Mouse (Mus musculus) small intestine, adult 2 months (tissue): Measurements from ENCODE around the gene Mllt6. TPM values are rescaled to one million over a fixed set of nuclear protein-coding genes. Genes with fewer than 3 reads are reported as not detected.
A peak's percentile ranks its signal among the peaks of the same experiment; 100 is the strongest.
"Not testable (repeated sequence)": the region's sequence is repeated elsewhere in the genome, so short reads cannot be mapped to it uniquely, and the experiment has no call there.

Experiments
- H3K27ac ChIP-seq: fragments of 200-500 bp; 2 replicates; pipeline ENCODE4 v1.5.1; 2012; ENCODE audit warnings: low read depth, low read length, control low read depth, inconsistent platforms; ENCODE audit not compliant: insufficient read depth
- H3K27me3 ChIP-seq: fragments of 200-500 bp; 2 replicates; pipeline ENCODE4 v1.6.1; 2012; ENCODE audit warnings: mild to moderate bottlenecking, moderate library complexity, low read length, inconsistent platforms; ENCODE audit not compliant: control insufficient read depth, insufficient read depth
- H3K36me3 ChIP-seq: fragments of 200-500 bp; 2 replicates; pipeline ENCODE4 v1.6.1; 2012; ENCODE audit warnings: mild to moderate bottlenecking, low read length, control low read depth, inconsistent platforms; ENCODE audit not compliant: control insufficient read depth, insufficient read depth
- H3K4me1 ChIP-seq: fragments of 200-500 bp; 2 replicates; pipeline ENCODE4 v1.6.1; 2012; ENCODE audit warnings: low read length, inconsistent platforms, mixed read lengths; ENCODE audit not compliant: control insufficient read depth, insufficient read depth, insufficient read length
- H3K4me3 ChIP-seq: fragments of 200-500 bp; 2 replicates; pipeline ENCODE4 v1.5.1; 2012; ENCODE audit warnings: low read depth, mild to moderate bottlenecking, control low read depth, inconsistent platforms, low read length, moderate library complexity
- CTCF ChIP-seq: fragments of 200-500 bp; IDR thresholded peaks from 2 replicates; pipeline ENCODE4 v1.5.1; 2012; ENCODE audit warnings: low read depth, mild to moderate bottlenecking, control low read depth, inconsistent platforms, low read length, moderate library complexity, mixed read lengths; ENCODE audit not compliant: insufficient replicate concordance, insufficient read length; ENCODE audit errors: extremely low read depth
- POLR2A ChIP-seq: fragments of 200-500 bp; IDR thresholded peaks from 2 replicates; pipeline ENCODE4 v1.6.1; 2012; ENCODE audit warnings: low read depth, mild to moderate bottlenecking, control low read depth, inconsistent platforms, low read length, moderate library complexity
- WGBS: fragments of 180-500 bp; shearing (Covaris S2); methylation state at CpG from one replicate; pipeline ENCODE4 v1.1.7; 2018; 5-methylcytosine and 5-hydroxymethylcytosine counted together
- polyA plus RNA-seq: library from polyadenylated mRNA; depleted of rRNA; stranded (reverse); fragments of >200 nt; gene quantifications from 2 replicates; pipeline ENCODE4 v1.2.3, GENCODE M21; 2012

Mllt6 gene
- polyA plus RNA-seq, 1 experiment = 38.6 TPM

DNA sequence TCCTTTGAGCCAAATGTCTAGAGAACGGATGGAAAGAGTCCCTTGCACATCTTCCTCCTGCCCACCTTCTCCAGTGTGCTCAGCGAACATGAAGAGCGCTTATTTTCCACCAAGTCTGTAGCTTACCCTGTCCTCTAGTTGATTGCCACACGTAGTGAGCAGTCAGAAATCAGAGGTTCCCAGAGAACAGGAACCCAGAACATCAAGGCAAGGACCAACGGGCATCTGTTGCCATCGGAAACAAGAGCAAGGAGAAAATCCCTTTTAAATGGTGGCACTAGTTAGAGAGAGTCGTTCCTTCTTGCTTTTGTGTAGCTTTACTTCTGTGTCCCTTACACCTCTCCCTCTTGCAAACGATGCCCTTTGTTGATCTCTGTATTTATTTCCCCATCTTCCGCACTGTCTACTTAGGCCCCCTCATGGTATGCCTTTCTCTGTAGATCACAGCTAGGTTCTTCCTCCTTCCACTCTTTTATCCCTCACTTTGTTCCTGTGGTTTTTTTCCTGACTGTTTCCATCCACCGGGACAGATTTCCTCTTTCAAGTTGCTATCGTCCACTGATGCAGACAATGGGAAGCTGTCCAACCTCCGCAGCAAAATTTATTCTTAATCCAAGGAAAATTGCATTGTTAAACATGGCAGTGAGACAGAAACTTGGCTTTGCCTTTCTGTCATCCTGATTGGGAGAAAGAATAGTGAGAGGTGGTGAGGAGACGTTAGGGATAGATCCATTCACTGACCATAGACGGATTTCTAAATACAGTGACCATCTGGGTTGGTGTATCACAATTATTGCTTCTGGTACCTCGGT is 38.6 kb downstream of the Mllt6 start:
- Histone ChIP-seq H3K27me3 (no peaks in the 10 kb centered on the region), H3K27ac (no peak overlapping the region), H3K4me3 (peak overlapping the region; percentile 79; the same call in 1 of the 2 replicates), H3K4me1 (peaks cover 6% of the 10 kb centered on the region), H3K36me3 (peaks cover 7% of the 10 kb centered on the region)
- TF ChIP-seq POLR2A = no peak
- WGBS = 55% methylated on average over 15 of the region's 15 CpGs

DNA sequence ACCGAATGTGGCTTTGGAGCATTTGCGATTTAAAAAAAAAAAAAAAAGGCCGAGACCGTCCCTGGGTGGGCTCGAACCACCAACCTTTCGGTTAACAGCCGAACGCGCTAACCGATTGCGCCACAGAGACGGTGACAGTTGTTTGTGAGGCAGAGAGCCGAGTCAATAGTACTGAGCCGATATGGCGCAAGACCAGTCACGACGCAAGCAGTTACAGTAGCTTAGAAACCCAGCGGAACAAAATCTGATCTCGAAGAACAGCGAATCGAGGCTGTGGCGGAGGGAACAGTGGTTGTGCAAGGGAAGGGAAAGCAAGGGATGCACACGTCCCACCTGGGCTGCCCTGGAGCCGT is 39.2 kb downstream of the Mllt6 start:
- under 1% methylated on average over 24 of the region's 24 CpGs for WGBS
- H3K36me3 ChIP-seq = peaks cover 13% of the 10 kb centered on the region
- H3K27ac ChIP-seq = peak overlapping the region; percentile 55
- peaks cover 6% of the 10 kb centered on the region for H3K4me1 ChIP-seq
- no peaks in the 10 kb centered on the region for H3K27me3 ChIP-seq
- TF ChIP-seq CTCF (no peak), POLR2A (no peak)
- H3K4me3 ChIP-seq = peak overlapping the region; percentile 79

DNA sequence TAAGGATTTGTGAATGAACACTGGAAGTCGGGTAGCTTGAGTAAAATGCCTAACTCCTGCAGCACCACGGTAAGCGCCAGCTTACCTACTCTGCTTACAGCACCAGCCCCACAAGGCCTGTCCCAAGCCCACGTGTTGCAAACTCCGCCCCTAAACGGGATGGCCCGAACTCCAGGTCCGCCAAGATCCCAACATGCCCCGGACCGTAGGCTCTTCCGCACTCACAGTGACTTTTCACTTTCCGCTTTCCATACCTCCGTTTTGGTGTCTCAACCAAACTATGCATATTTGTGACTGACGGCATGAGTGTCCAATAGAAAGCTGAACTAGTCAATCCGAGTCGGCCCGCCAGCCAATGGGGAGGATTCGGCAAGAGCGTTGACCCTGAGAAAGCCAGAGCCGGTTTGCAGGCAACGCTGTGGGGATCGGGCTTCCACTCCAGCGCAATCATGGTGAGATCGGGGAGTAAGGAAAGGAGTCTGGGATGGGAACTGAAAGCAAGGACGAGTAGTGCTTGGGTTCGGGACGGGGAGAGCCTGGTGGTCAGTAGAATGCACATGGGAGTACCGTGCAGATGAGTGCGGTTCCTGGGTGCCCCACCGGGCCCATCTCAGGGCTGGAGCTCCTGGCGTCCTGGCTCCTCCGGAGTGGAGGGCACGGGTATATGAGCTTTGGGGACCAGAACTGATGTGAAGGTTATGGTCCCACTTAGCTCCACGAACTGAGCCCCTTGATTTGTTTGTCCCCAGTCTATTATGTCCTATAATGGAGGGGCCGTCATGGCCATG is 40.0 kb downstream of the Mllt6 start, which contains the start of gene Psmb3:
Gene Psmb3 (plus strand): TSS at position 361 of the 788 bp plus-strand sequence.
- Histone ChIP-seq H3K36me3 (peaks cover 17% of the 10 kb centered on the region), H3K4me1 (peaks cover 6% of the 10 kb centered on the region), H3K4me3 (peak within 1 kb of the TSS; percentile 85), H3K27me3 (no peaks in the 10 kb centered on the region), H3K27ac (peak within 1 kb of the TSS; percentile 55)
- WGBS = under 1% methylated on average over 35 of the region's 35 CpGs
- TF ChIP-seq POLR2A (peak; percentile 71), CTCF (no peak)

DNA sequence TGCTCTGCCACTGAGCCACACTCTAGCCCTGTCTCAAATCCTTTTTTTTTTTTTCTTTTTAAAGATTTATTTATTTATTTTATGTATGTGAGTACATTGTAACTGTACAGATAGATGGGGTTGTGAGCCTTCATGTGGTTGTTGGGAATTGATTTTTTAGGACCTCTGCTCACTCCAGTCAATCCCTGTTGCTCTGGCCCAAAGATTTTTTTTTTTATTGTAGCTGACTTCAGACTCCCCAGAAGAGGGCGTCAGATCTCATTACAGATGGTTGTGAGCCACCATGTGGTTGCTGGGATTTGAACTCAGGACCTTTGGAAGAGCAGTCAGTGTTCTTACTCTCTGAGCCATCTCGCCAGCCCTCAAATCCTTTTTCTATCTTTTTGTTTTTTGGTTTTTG is 46.9 kb downstream of the Mllt6 start:
- WGBS = 76% methylated on average over 2 of the region's 2 CpGs
- H3K36me3 ChIP-seq = peaks cover 50% of the 10 kb centered on the region
- H3K4me3 ChIP-seq, H3K27ac ChIP-seq, H3K4me1 ChIP-seq, H3K27me3 ChIP-seq: not testable (repeated sequence)

DNA sequence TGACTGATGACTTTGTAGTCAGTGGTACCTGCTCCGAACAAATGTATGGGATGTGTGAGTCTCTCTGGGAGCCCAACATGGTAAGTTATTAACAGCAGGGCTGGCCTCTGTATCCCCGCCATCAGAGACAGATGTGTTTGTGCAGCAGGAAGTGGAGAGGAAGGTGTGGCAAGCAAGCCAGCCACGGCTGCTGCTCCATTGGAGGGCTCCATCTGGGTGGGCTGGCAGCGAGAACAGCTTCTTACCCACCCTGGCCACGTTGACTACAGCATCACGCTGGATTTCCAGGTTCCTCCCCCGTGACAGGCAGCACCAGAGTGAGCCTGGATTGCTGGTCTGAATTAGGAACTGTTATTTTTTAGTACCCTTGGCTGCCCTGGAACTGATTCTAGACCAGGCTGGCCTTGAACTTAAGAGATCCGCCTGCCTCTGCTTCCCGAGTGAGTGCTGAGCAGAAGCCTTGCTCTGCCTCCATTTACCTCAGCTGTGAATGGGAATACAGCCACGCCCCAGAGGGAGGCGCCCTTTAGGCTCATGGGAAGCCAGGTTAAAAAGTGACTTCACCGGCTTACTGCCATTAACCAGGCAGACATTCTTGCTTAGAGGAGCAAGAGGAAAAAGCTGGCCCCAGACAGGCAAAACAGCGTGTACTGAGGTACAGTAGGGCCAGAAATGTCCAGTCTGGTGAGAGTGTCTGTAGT is 48.1 kb downstream of the Mllt6 start:
- WGBS = 71% methylated on average over 13 of the region's 13 CpGs
- H3K36me3 ChIP-seq = peaks cover 47% of the 10 kb centered on the region
- H3K27ac ChIP-seq = no peak overlapping the region
- no peaks in the 10 kb centered on the region for H3K27me3 ChIP-seq
- no peak for TF ChIP-seq CTCF
- no peak for TF ChIP-seq POLR2A
- no peaks in the 10 kb centered on the region for H3K4me1 ChIP-seq
- H3K4me3 ChIP-seq = no peak overlapping the region

DNA sequence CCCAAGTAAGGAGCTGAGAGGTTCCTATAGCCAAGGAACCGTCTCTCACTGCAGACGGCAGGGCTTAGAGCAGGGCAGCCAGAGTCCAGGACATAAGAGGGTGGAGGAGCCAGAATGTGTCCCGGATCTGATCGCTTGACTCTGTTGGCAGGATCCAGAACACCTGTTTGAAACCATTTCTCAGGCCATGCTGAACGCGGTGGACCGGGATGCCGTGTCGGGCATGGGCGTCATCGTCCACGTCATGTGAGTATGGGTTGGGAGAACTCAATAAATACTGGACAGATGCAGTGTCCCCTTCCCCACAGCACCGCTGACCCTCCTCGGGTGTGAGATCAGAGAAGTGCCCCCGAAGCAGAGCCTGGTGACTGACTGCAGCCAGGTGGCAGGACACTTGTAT is 49.1 kb downstream of the Mllt6 start:
- Histone ChIP-seq H3K4me1 (no peaks in the 10 kb centered on the region), H3K36me3 (peaks cover 38% of the 10 kb centered on the region), H3K27me3 (no peaks in the 10 kb centered on the region), H3K4me3 (no peak overlapping the region), H3K27ac (no peak overlapping the region)
- TF ChIP-seq POLR2A = no peak
- no peak for TF ChIP-seq CTCF
- WGBS = 88% methylated on average over 15 of the region's 15 CpGs

DNA sequence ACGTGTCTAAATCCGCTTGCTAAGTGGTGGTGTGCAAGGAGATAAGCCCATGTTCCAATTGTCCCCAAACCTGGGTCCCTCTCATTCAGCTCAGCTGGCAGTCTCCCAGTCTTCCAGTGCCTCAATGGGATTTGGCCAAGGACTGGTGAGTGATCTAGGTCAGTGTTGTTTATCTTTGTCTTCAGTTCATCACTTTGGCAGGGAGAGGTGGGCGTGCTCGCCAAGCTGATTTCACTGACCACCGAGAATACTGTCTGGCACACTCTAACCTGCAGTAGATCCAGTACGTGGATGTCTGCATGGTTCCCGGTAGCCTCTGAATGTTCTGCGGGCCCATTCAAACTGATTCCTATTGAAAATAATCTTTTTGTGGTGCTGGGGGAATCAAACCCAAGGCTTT is 50.7 kb downstream of the Mllt6 start:
- WGBS = 85% methylated on average over 8 of the region's 8 CpGs
- no peaks in the 10 kb centered on the region for H3K4me1 ChIP-seq
- TF ChIP-seq CTCF (no peak), POLR2A (no peak)
- no peak overlapping the region for H3K4me3 ChIP-seq
- no peaks in the 10 kb centered on the region for H3K27me3 ChIP-seq
- H3K36me3 ChIP-seq = peaks cover 28% of the 10 kb centered on the region
- H3K27ac ChIP-seq = no peak overlapping the region
